Comparison of ENCODE assay signal across 28 mouse cellular contexts in genomic region chr5:54007617-54008016, GRCm38 (mm10). TPM values are rescaled to one million over a fixed set of nuclear protein-coding genes. Genes with fewer than 3 reads are reported as not detected.
DNase-seq lines count a peak whose midpoint lies in the region; ATAC-seq and TF ChIP-seq lines count a peak whose summit lies in the region.
"Had no signal": no experiment of that assay in that cellular context is flagged by ENCODE, and none has a peak within 500 bp of the region (broad histone marks: within the 10 kb centered on the region; RNA-seq: fewer than 3 reads in every experiment).

No protein-coding gene starts in this region.

- no peak overlapping the region for H3K9ac ChIP-seq in heart, embryonic 16.5 days (ENCODE audit: low read length)
- H3K9ac ChIP-seq in kidney, embryonic 16.5 days (replicated peaks; ENCODE audit: low read length) = no peak overlapping the region
- H3K9ac ChIP-seq: embryonic facial prominence, embryonic 12.5 days; embryonic facial prominence, embryonic 15.5 days; forebrain, postnatal 0 days; heart, embryonic 13.5 days; hindbrain, embryonic 13.5 days; intestine, embryonic 15.5 days had no signal

- no peak overlapping the region for H3K4me3 ChIP-seq in heart, embryonic 16.5 days (ENCODE audit: low read length)
- H3K4me3 ChIP-seq in layer of hippocampus, adult 2 months = no peak overlapping the region
- H3K4me3 ChIP-seq in megakaryocyte, embryonic 14.5 days (replicated peaks) = peak overlapping the region; percentile 18
- H3K4me3 ChIP-seq in kidney, embryonic 16.5 days (ENCODE audit: low read length) = no peak overlapping the region
- H3K4me3 ChIP-seq: embryonic facial prominence, embryonic 12.5 days; embryonic facial prominence, embryonic 15.5 days; heart, adult 2 months; heart, embryonic 10.5 days; heart, embryonic 13.5 days; hindbrain, embryonic 10.5 days; hindbrain, embryonic 13.5 days; intestine, embryonic 15.5 days had no signal

- no peak for TF ChIP-seq CTCF in layer of hippocampus, adult 2 months (conservative IDR thresholded peaks at IDR 0.05)

- no peaks in the 10 kb centered on the region for H3K27me3 ChIP-seq in heart, embryonic 16.5 days (ENCODE audit: control insufficient read depth, insufficient read depth, low read length)
- no peaks in the 10 kb centered on the region for H3K27me3 ChIP-seq in megakaryocyte, embryonic 14.5 days (replicated peaks)
- H3K27me3 ChIP-seq in kidney, embryonic 16.5 days (ENCODE audit: insufficient read depth, low read length) = no peaks in the 10 kb centered on the region
- H3K27me3 ChIP-seq: embryonic facial prominence, embryonic 12.5 days; embryonic facial prominence, embryonic 15.5 days; heart, embryonic 13.5 days; hindbrain, embryonic 13.5 days; intestine, embryonic 15.5 days had no signal

- ATAC-seq in heart, embryonic 16.5 days (replicated peaks; ENCODE audit: extremely low read depth, insufficient read depth, low FRiP score) = peak; percentile 58; the same call in 1 of the 2 replicates
- no peak for ATAC-seq in megakaryocyte, adult 5-6 weeks (ENCODE audit: poor library complexity, severe bottlenecking)
- ATAC-seq in megakaryocyte-erythroid progenitor cell, adult 5-6 weeks (replicated peaks; ENCODE audit: low FRiP score, low TSS enrichment, poor library complexity, severe bottlenecking) = peak; percentile 49; the same call in 1 of the 2 replicates
- no peak for ATAC-seq in kidney, embryonic 16.5 days (ENCODE audit: low FRiP score, low TSS enrichment)
- ATAC-seq: CD4-positive, CD25-positive, alpha-beta regulatory T cell, adult 4 months; forebrain, embryonic 14.5 days; forebrain, postnatal 0 days; hindbrain, embryonic 16.5 days; intestine, embryonic 15.5 days had no signal

- H3K36me3 ChIP-seq in heart, embryonic 16.5 days (ENCODE audit: control insufficient read depth, insufficient read depth) = no peaks in the 10 kb centered on the region
- peaks cover 13% of the 10 kb centered on the region for H3K36me3 ChIP-seq in megakaryocyte, embryonic 14.5 days (replicated peaks; ENCODE audit: low read length)
- H3K36me3 ChIP-seq in kidney, embryonic 16.5 days (ENCODE audit: insufficient read depth, low read length) = 0 out of 2 replicates have a peak, but pooled peaks cover 2% of the 10 kb centered on the region
- H3K36me3 ChIP-seq: embryonic facial prominence, embryonic 12.5 days; embryonic facial prominence, embryonic 15.5 days; heart, embryonic 10.5 days; heart, embryonic 13.5 days; hindbrain, embryonic 13.5 days; intestine, embryonic 15.5 days had no signal

- H3K9me3 ChIP-seq in heart, embryonic 16.5 days (replicated peaks; ENCODE audit: control insufficient read depth, low read length) = no peaks in the 10 kb centered on the region
- no peaks in the 10 kb centered on the region for H3K9me3 ChIP-seq in megakaryocyte, embryonic 14.5 days
- no peaks in the 10 kb centered on the region for H3K9me3 ChIP-seq in kidney, embryonic 16.5 days (ENCODE audit: low read length)
- H3K9me3 ChIP-seq: embryonic facial prominence, embryonic 12.5 days; embryonic facial prominence, embryonic 15.5 days; heart, embryonic 10.5 days; heart, embryonic 13.5 days; hindbrain, embryonic 10.5 days; hindbrain, embryonic 13.5 days; intestine, embryonic 15.5 days had no signal

- H3K4me1 ChIP-seq in heart, embryonic 16.5 days (ENCODE audit: control insufficient read depth, insufficient read depth, low read length) = peaks cover 8% of the 10 kb centered on the region
- H3K4me1 ChIP-seq in megakaryocyte, embryonic 14.5 days = peaks cover 40% of the 10 kb centered on the region
- peaks cover 9% of the 10 kb centered on the region for H3K4me1 ChIP-seq in kidney, embryonic 16.5 days (ENCODE audit: insufficient read depth, low read length)
- H3K4me1 ChIP-seq: intestine, embryonic 15.5 days had no signal

- no peak overlapping the region; the same call in 1 of the 2 replicates for H3K4me2 ChIP-seq in heart, embryonic 16.5 days (ENCODE audit: low read depth, low read length)
- H3K4me2 ChIP-seq in kidney, embryonic 16.5 days (replicated peaks; ENCODE audit: low read depth, low read length) = no peak overlapping the region
- H3K4me2 ChIP-seq: embryonic facial prominence, embryonic 12.5 days; embryonic facial prominence, embryonic 15.5 days; heart, embryonic 13.5 days; hindbrain, embryonic 13.5 days; intestine, embryonic 15.5 days had no signal

- H3K27ac ChIP-seq in heart, embryonic 16.5 days (ENCODE audit: low read length) = peak overlapping the region; percentile 46; the same call in 1 of the 2 replicates
- peak overlapping the region; percentile 41 for H3K27ac ChIP-seq in layer of hippocampus, adult 2 months
- no peak overlapping the region for H3K27ac ChIP-seq in kidney, embryonic 16.5 days (ENCODE audit: low read length)
- H3K27ac ChIP-seq: embryonic facial prominence, embryonic 12.5 days; embryonic facial prominence, embryonic 15.5 days; heart, adult 2 months; heart, embryonic 10.5 days; heart, embryonic 13.5 days; hindbrain, embryonic 10.5 days; hindbrain, embryonic 13.5 days; intestine, embryonic 15.5 days had no signal

- 41% methylated on average over 6 of the region's 6 CpGs for WGBS in heart, embryonic 16.5 days
- 86% methylated on average over 6 of the region's 6 CpGs for WGBS in kidney, embryonic 16.5 days

- no peak for DNase-seq in heart, postnatal 4 days
- no peak for DNase-seq in layer of hippocampus, adult 2 months (ENCODE audit: low spot score in 2 of 2)
- DNase-seq in layer of hippocampus, postnatal 14 days (ENCODE audit: low spot score in 2 of 2) = no peak
- DNase-seq: adrenal gland, postnatal 10 days; adrenal gland, postnatal 36 days; cerebellum, adult 11 months; cerebellum, adult 2 months; cerebellum, adult 9-11 months; cerebellum, postnatal 25 days; forebrain, postnatal 0 days; gastrocnemius, postnatal 14 days; heart, adult 2 months; heart, postnatal 14 days had no signal

RNA-seq across cellular contexts. Expression of gene Stim2, which starts 9.3 kb away (rescaled TPM):
- polyA plus RNA-seq in heart, embryonic 16.5 days (2015; fragmentation: Nextera tagmentation; extraction: Ambion mirVana) = 7.8 and 12.2 TPM in 2 replicates
- 10 to 100 TPM; 27.6 to 27.9 TPM for total RNA-seq in heart, postnatal 4 days (2021)
- total RNA-seq in layer of hippocampus, adult 2 months (2021) = 100 to 1,000 TPM; 168 to 172 TPM
- 100 to 1,000 TPM; 103 to 108 TPM for total RNA-seq in layer of hippocampus, postnatal 14 days (2021)
- polyA plus RNA-seq in megakaryocyte, embryonic 14.5 days (2012; ENCODE audit: insufficient read depth, low replicate concordance) = 3.0 and 6.9 TPM in 2 replicates
- total RNA-seq in megakaryocyte, adult 5-6 weeks (2015) = 31.2 and 33.7 TPM in 2 replicates
- total RNA-seq in megakaryocyte, adult 5-6 weeks (2017) = 29.2 and 35.5 TPM in 2 replicates
- 5.7 and 12.5 TPM in 2 replicates for total RNA-seq in megakaryocyte-erythroid progenitor cell, adult 5-6 weeks (2014; fragmentation: Nextera tagmentation)
- total RNA-seq in megakaryocyte-erythroid progenitor cell, adult 5-6 weeks (2017) = 10.6 and 19.9 TPM in 2 replicates
- 18.0 and 19.6 TPM in 2 replicates for polyA plus RNA-seq in kidney, embryonic 16.5 days (2015; fragmentation: Nextera tagmentation; extraction: Ambion mirVana)

Comparison
In these comparisons a context has a peak if more than half of its experiments do, and no peak if none do; other contexts are left out.
1. ATAC-seq: peak in heart, embryonic 16.5 days (single experiment) and megakaryocyte-erythroid progenitor cell, adult 5-6 weeks (single experiment); none in megakaryocyte, adult 5-6 weeks (single experiment) and kidney, embryonic 16.5 days (single experiment).